Mouse (Mus musculus) ES-E14 (cell line): ENCODE results near the gene Zfp523. TPM values are rescaled to one million over a fixed set of nuclear protein-coding genes. Genes with fewer than 3 reads are reported as not detected.

Experiments used
- DNase-seq: peaks from one replicate; pipeline ENCODE4 v3.0.0-alpha.2; 2013; ENCODE audit warnings: low read depth, low spot score
- H3K27ac ChIP-seq: 2 replicates; pipeline ENCODE4 v1.5.1; 2012; ENCODE audit warnings: low read depth, mild to moderate bottlenecking, low read length, moderate library complexity, mixed read lengths; ENCODE audit not compliant: poor library complexity, insufficient read depth, severe bottlenecking
- H3K36me3 ChIP-seq: 2 replicates; pipeline ENCODE4 v1.6.1; 2012; ENCODE audit warnings: mild to moderate bottlenecking, low read length, moderate library complexity, mixed read lengths; ENCODE audit not compliant: control insufficient read depth, poor library complexity, insufficient read depth, severe bottlenecking
- H3K4me1 ChIP-seq, 2 experiments: fragments of 150-350 bp in 1 of 2; sonication (generic) in 1 of 2; 2 replicates each; pipeline ENCODE4 v1.6.1; 2012; ENCODE audit warnings: low read length in 2 of 2, mild to moderate bottlenecking in 1 of 2, mixed read lengths in 1 of 2; ENCODE audit not compliant: control insufficient read depth in 2 of 2, insufficient read depth in 2 of 2, poor library complexity in 1 of 2
- H3K4me3 ChIP-seq, 2 experiments: fragments of 150-350 bp in 1 of 2; sonication (generic) in 1 of 2; 2 replicates each; pipeline ENCODE4 v1.5.1; 2012; ENCODE audit warnings: low read length in 2 of 2, low read depth in 1 of 2, mild to moderate bottlenecking in 1 of 2, mixed read lengths in 1 of 2; ENCODE audit not compliant: insufficient read depth in 1 of 2, poor library complexity in 1 of 2, severe bottlenecking in 1 of 2
- H3K9ac ChIP-seq: 2 replicates; pipeline ENCODE4 v1.6.1; 2012; ENCODE audit warnings: low read depth, mild to moderate bottlenecking, low read length, mixed read lengths; ENCODE audit not compliant: poor library complexity, insufficient read depth, severe bottlenecking
- H3K9me3 ChIP-seq: fragments of 150-350 bp; sonication (generic); 2 replicates; pipeline ENCODE4 v1.6.1; 2012; ENCODE audit warnings: low read depth, mild to moderate bottlenecking, low read length; ENCODE audit not compliant: control insufficient read depth, insufficient read depth
- CHD2 ChIP-seq: IDR thresholded peaks from 2 replicates; pipeline ENCODE4 v1.6.1; 2014; ENCODE audit warnings: mild to moderate bottlenecking, low read depth, low read length, inconsistent platforms
- HCFC1 ChIP-seq: IDR thresholded peaks from 2 replicates; pipeline ENCODE4 v1.6.1; 2012; ENCODE audit warnings: low read length, inconsistent platforms, borderline replicate concordance; ENCODE audit not compliant: insufficient read depth
- MAFK ChIP-seq: IDR thresholded peaks from 2 replicates; pipeline ENCODE4 v1.6.1; 2014; ENCODE audit warnings: mild to moderate bottlenecking, low read depth, low read length, inconsistent platforms; ENCODE audit not compliant: insufficient read depth
- ZC3H11A ChIP-seq: IDR thresholded peaks from 2 replicates; pipeline ENCODE4 v1.6.1; 2012; ENCODE audit warnings: low read depth, mild to moderate bottlenecking, inconsistent platforms, low read length, borderline replicate concordance
- ZNF384 ChIP-seq: IDR thresholded peaks from 2 replicates; pipeline ENCODE4 v1.6.1; 2012; ENCODE audit warnings: low read depth, low read length, inconsistent platforms
- in situ Hi-C, 2 experiments: fragments of 600-800 bp; cut with MboI; formaldehyde crosslinking; loops; one replicate each; pipeline ENCODE4 v1.15.1; 2025; ENCODE audit warnings: low sequenced_read_pairs in 2 of 2, inconsistent platforms in 1 of 2; ENCODE audit not compliant: unreplicated experiment in 2 of 2
- total RNA-seq: library from RNA; depleted of rRNA; stranded (reverse); fragments of 300-350 nt; gene quantifications from 2 replicates; pipeline ENCODE4 v1.2.3, GENCODE M21; 2012

Zfp523 gene
- total RNA-seq, 1 experiment = 11.4 TPM

GRCm38 (mm10) chr17:28133193-28133592, 43.7 kb upstream of the Zfp523 start:
- Histone ChIP-seq H3K4me3 (no peak overlapping the region), H3K4me1 (peaks cover 5 to 36% of the 10 kb centered on the region in 2 experiments; a peak in 3 of 4 replicates)
- in situ Hi-C loops = no loop called here

GRCm38 (mm10) chr17:28135496-28135895, 41.4 kb upstream of the Zfp523 start:
- H3K9me3 ChIP-seq = no peaks in the 10 kb centered on the region
- no peak overlapping the region for H3K9ac ChIP-seq
- no peak overlapping the region for H3K4me3 ChIP-seq
- no peak for DNase-seq
- no peak for TF ChIP-seq HCFC1
- TF ChIP-seq ZC3H11A = no peak
- TF ChIP-seq ZNF384 = no peak
- TF ChIP-seq MAFK = no peak
- no peak for TF ChIP-seq CHD2
- peaks cover 7 to 39% of the 10 kb centered on the region in 2 experiments; a peak in 3 of 4 replicates for H3K4me1 ChIP-seq
- in situ Hi-C loops = no loop called here
- H3K27ac ChIP-seq = no peak overlapping the region
- no peaks in the 10 kb centered on the region for H3K36me3 ChIP-seq

More at GRCm38 (mm10) chr17:28133193-28133592, 43.7 kb upstream of the Zfp523 start:
- Histone ChIP-seq H3K36me3 (no peaks in the 10 kb centered on the region), H3K9ac (no peak overlapping the region), H3K9me3 (no peaks in the 10 kb centered on the region), H3K27ac (no peak overlapping the region)
- DNase-seq = no peak
- TF ChIP-seq HCFC1 (peak; percentile 44), MAFK (no peak)

GRCm38 (mm10) chr17:28136266-28136665, 40.7 kb upstream of the Zfp523 start:
- H3K27ac ChIP-seq = no peak overlapping the region
- in situ Hi-C loops = no loop called here
- H3K4me1 ChIP-seq = peaks cover 10 to 38% of the 10 kb centered on the region in 2 experiments; a peak in 3 of 4 replicates
- no peak overlapping the region for H3K9ac ChIP-seq
- H3K36me3 ChIP-seq = no peaks in the 10 kb centered on the region
- H3K4me3 ChIP-seq = no peak overlapping the region
- no peak for DNase-seq
- no peaks in the 10 kb centered on the region for H3K9me3 ChIP-seq
- TF ChIP-seq ZNF384 (no peak), MAFK (no peak), CHD2 (no peak), HCFC1 (no peak), ZC3H11A (no peak)

GRCm38 (mm10) chr17:28138013-28138412, 38.9 kb upstream of the Zfp523 start:
- H3K27ac ChIP-seq = no peak overlapping the region
- in situ Hi-C loops = no loop called here

GRCm38 (mm10) chr17:28138685-28139084, 38.2 kb upstream of the Zfp523 start:
- H3K4me3 ChIP-seq = no peak overlapping the region
- in situ Hi-C loops = no loop called here
- no peak for DNase-seq
- peaks cover 8 to 30% of the 10 kb centered on the region in 2 experiments; a peak in 3 of 4 replicates for H3K4me1 ChIP-seq
- H3K9me3 ChIP-seq = no peaks in the 10 kb centered on the region
- no peak overlapping the region for H3K27ac ChIP-seq
- H3K36me3 ChIP-seq = no peaks in the 10 kb centered on the region
- TF ChIP-seq CHD2 = no peak
- no peak for TF ChIP-seq HCFC1
- TF ChIP-seq MAFK = no peak
- TF ChIP-seq ZNF384 = no peak
- no peak for TF ChIP-seq ZC3H11A
- H3K9ac ChIP-seq = peak overlapping the region; percentile 4; the same call in 1 of the 2 replicates

More at GRCm38 (mm10) chr17:28138013-28138412, 38.9 kb upstream of the Zfp523 start:
- no peak overlapping the region for H3K9ac ChIP-seq
- H3K36me3 ChIP-seq = no peaks in the 10 kb centered on the region
- no peak overlapping the region for H3K4me3 ChIP-seq
- no peaks in the 10 kb centered on the region for H3K9me3 ChIP-seq
- TF ChIP-seq CHD2 (no peak), MAFK (no peak), HCFC1 (no peak), ZNF384 (no peak)
- DNase-seq = peak; percentile 70
- peaks cover 10 to 27% of the 10 kb centered on the region in 2 experiments; a peak in 3 of 4 replicates for H3K4me1 ChIP-seq
